Mouse (Mus musculus) cerebellum, adult 2 months (tissue): ENCODE data around the gene Aspdh.

ENCODE experiments used
- CTCF ChIP-seq: fragments of 200-500 bp; IDR thresholded peaks from 2 replicates; pipeline ENCODE4 v1.5.1; 2011; ENCODE audit warnings: low read depth, mild to moderate bottlenecking, control low read depth, low read length, moderate library complexity, borderline replicate concordance; ENCODE audit not compliant: insufficient read depth
- POLR2A ChIP-seq: fragments of 200-500 bp; IDR thresholded peaks from 2 replicates; pipeline ENCODE4 v1.6.1; 2011; ENCODE audit warnings: low read length, control low read depth, borderline replicate concordance; ENCODE audit not compliant: insufficient read depth

- no peak for TF ChIP-seq POLR2A
- no peak for TF ChIP-seq CTCF
Measured at GRCm38 (mm10) chr7:44486927-44487575, 21.9 kb downstream of the Aspdh start.
